Mouse (Mus musculus) intestine, embryonic 15.5 days (tissue): ENCODE measurements around the gene Nup62. TPM values are rescaled to one million over a fixed set of nuclear protein-coding genes. Genes with fewer than 3 reads are reported as not detected.
A peak's percentile ranks its signal among the peaks of the same experiment; 100 is the strongest.

Experiments used
- ATAC-seq: fragments of 200-750 bp; cut with Nextera tagmentation; 2 replicates; pipeline ENCODE4 v1.8.0; 2017; ENCODE audit warnings: moderate TSS enrichment, moderate library complexity
- H3K27ac ChIP-seq: fragments of 300-500 bp; sonication (generic); 2 replicates; pipeline ENCODE4 v1.5.1; 2015; ENCODE audit warnings: mild to moderate bottlenecking, inconsistent platforms
- H3K27me3 ChIP-seq: fragments of 300-500 bp; sonication (generic); replicated peaks from 2 replicates; pipeline ENCODE4 v1.6.1; 2015; ENCODE audit warnings: inconsistent platforms
- H3K36me3 ChIP-seq: fragments of 300-500 bp; sonication (generic); 2 replicates; pipeline ENCODE4 v1.6.1; 2015; ENCODE audit warnings: inconsistent platforms
- H3K4me1 ChIP-seq: fragments of 300-500 bp; sonication (generic); replicated peaks from 2 replicates; pipeline ENCODE4 v1.6.1; 2015; ENCODE audit warnings: inconsistent platforms
- H3K4me2 ChIP-seq: fragments of 300-500 bp; sonication (generic); replicated peaks from 2 replicates; pipeline ENCODE4 v1.6.1; 2015; ENCODE audit warnings: mild to moderate bottlenecking, inconsistent platforms
- H3K4me3 ChIP-seq: fragments of 300-500 bp; sonication (generic); replicated peaks from 2 replicates; pipeline ENCODE4 v1.5.1; 2015; ENCODE audit warnings: inconsistent platforms
- H3K9ac ChIP-seq: fragments of 300-500 bp; sonication (generic); 2 replicates; pipeline ENCODE4 v1.6.1; 2015; ENCODE audit warnings: inconsistent platforms
- H3K9me3 ChIP-seq: fragments of 300-500 bp; sonication (generic); 2 replicates; pipeline ENCODE4 v1.6.1; 2016; ENCODE audit warnings: inconsistent platforms
- WGBS: fragments of 180-500 bp; shearing (Covaris S2); methylation state at CpG from one replicate; pipeline ENCODE4 v1.1.7; 2015; 5-methylcytosine and 5-hydroxymethylcytosine counted together
- polyA plus RNA-seq: library from polyadenylated mRNA; unstranded; fragments of >200 nt; fragmentation: Nextera tagmentation; extraction: Ambion mirVana; gene quantifications from 2 replicates; pipeline ENCODE4 v1.2.1, GENCODE M21; 2015

Gene Nup62
- 87.4 and 89.2 TPM in 2 replicates for polyA plus RNA-seq

DNA sequence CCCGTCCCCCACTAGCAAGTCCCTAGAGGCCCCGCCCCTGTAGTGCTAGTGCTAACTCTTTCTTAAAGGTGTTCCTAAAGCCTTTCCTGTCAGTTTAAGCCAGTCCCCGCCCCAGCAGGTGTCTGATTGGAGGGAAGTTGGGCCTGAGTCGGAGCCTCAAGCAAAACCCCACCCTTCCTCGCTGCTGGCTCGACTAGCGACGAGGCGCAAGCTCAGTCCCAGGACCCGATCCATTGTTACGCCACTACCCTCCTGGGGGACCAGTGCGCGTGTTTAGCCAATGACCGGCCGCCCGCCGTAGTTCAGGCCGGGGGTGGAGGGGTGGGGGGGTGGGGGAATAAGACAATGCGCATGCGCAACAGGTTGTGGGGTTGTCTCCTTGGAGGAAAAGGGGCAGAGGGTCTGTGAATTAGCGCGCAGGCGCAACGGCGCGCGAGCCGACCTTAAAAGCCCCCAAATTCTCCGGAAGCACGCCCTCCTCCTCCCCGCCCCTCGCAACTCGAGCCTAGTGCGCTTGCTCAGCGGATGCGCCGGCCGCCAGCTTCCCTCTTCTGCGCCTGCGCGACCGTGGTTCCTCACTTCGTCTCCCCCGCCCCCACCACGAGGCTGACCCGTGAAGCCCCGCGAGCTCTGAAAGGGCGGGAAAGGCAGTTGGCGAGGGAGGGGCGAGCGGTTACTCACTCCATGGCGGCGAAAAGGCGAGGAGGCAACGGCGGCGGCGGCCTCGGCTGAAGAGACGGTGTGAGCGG lies at the start of gene Nup62, which contains the start of gene Il4i1:
Gene Nup62, plus strand, starts transcription at position 368 of the 749 bp plus-strand sequence.
Gene Il4i1, plus strand, starts transcription at position 667 of the 749 bp plus-strand sequence.
- peak within 1 kb of the TSS; percentile 86 for H3K9ac ChIP-seq
- no peaks in the 10 kb centered on the region for H3K9me3 ChIP-seq
- under 1% methylated on average over 57 of the region's 62 CpGs for WGBS
- H3K4me3 ChIP-seq, result peak within 1 kb of the TSS; percentile 71
- H3K27me3 ChIP-seq, result no peaks in the 10 kb centered on the region
- H3K4me1 ChIP-seq, result peaks cover 34% of the 10 kb centered on the region
- H3K27ac ChIP-seq, result peak within 1 kb of the TSS; percentile 96
- ATAC-seq, result peak; percentile 95
- peak within 1 kb of the TSS; percentile 64 for H3K4me2 ChIP-seq
- H3K36me3 ChIP-seq, result 0 out of 2 replicates have a peak, but pooled peaks cover 5% of the 10 kb centered on the region

GRCm38 (mm10) chr7:44768129-44768528 lies 47.8 kb upstream of the Nup62 start:
- Histone ChIP-seq H3K36me3 (peaks cover 47% of the 10 kb centered on the region), H3K4me1 (no peaks in the 10 kb centered on the region), H3K27ac (no peak overlapping the region), H3K9me3 (no peaks in the 10 kb centered on the region), H3K27me3 (no peaks in the 10 kb centered on the region), H3K4me3 (no peak overlapping the region), H3K4me2 (no peak overlapping the region), H3K9ac (no peak overlapping the region)
- 89% methylated on average over 5 of the region's 5 CpGs for WGBS
- ATAC-seq, result peak; percentile 17; the same call in 1 of the 2 replicates

DNA sequence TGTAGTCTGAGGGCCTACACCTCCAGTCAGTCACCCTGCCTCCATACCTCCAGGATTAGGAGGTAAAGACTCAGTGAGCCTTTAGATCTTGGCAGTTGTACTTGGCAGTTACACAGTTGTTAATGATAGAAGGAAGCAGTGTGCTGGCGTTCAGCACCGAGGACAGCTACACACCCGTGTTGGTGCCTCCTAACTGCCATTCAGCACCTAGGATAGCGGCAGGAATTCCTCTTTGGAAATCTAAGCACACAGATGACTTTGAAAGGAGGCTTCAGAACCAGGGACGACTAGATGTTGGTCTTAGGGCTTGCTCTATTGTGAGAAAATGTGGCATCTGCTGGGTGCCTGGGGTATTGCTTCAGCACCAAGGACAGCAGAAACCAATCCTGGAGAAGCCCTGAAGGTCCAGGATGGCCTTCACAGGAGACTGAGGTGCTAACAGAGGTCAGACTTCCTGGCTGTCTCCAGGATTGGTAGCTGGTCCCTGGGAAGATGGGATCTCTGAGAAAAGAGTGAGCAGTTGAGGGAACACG lies 45.8 kb upstream of the Nup62 start:
- ATAC-seq, result 0 out of 2 replicates have a peak, but pooled peaks have one; percentile 39
- no peak overlapping the region for H3K27ac ChIP-seq
- no peaks in the 10 kb centered on the region for H3K4me1 ChIP-seq
- H3K9ac ChIP-seq, result no peak overlapping the region
- H3K4me2 ChIP-seq, result no peak overlapping the region
- WGBS, result 12% methylated on average over 6 of the region's 6 CpGs
- no peak overlapping the region for H3K4me3 ChIP-seq
- H3K36me3 ChIP-seq, result peaks cover 48% of the 10 kb centered on the region
- H3K9me3 ChIP-seq, result no peaks in the 10 kb centered on the region
- H3K27me3 ChIP-seq, result no peaks in the 10 kb centered on the region

DNA sequence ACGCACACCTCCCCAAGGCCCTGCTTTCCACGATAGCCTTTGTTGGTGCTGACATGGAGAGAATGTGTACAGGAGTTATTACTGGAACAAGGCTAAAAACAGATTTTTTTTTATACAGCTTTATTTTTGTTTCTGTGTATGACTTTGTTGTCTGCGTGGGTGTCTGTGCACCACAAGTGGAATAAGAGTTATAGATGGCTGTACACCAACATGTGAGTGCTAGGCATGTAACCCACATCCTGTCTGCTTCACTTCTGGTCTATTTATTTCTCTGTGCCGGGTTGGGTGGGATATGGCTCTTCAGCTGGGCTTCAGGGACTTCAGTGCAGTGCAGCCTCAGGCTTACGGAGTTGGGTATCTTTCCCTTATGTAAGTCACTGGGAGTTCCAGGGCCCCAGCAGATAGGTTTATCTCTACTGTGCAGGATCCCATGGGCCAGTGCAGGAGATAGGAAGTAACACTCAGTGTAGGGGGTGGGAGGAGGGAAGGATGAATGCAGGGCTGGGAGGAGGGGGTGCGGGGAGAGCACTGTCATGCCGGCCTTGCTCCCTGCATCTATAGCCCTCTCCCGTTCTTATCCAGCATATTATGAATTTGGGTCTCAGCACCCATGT lies 43.2 kb upstream of the Nup62 start:
- H3K4me2 ChIP-seq, result no peak overlapping the region
- WGBS, result 89% methylated on average over 8 of the region's 8 CpGs
- no peaks in the 10 kb centered on the region for H3K4me1 ChIP-seq
- no peaks in the 10 kb centered on the region for H3K9me3 ChIP-seq
- H3K9ac ChIP-seq, result no peak overlapping the region
- peaks cover 41% of the 10 kb centered on the region for H3K36me3 ChIP-seq
- no peaks in the 10 kb centered on the region for H3K27me3 ChIP-seq
- H3K27ac ChIP-seq, result no peak overlapping the region
- H3K4me3 ChIP-seq, result no peak overlapping the region
- no peak for ATAC-seq

DNA sequence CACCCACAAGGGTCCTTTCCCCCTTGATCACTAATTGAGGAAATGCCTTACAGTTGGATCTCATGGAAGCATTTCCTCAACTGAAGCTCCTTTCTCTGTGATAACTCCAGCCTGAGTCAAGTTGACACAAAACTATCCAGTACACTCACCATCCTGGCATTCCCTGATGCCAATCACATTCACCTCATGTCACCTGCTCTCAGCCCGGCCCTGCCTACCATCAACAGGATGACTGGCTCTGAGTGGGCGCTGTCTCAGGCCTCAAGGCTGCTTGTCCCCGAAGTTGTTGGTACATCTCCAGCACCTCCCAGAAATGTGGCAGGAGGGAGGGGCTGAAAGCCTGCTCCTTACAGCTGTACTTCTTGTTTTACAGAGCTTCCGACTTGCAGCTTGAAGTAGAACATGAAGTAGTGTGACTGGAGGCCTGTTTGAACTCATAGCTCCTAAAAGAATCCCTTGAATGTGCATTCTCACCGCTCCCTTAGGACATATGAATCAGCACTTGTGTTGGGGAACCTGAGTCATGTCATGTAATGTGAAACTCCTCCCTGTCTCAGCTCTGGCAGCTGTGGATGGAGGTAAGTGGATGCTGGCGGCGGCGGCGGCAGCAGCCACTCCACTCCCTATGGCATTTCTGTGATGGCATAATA lies 38.9 kb upstream of the Nup62 start:
- Histone ChIP-seq H3K27me3 (no peaks in the 10 kb centered on the region), H3K4me1 (no peaks in the 10 kb centered on the region), H3K4me3 (no peak overlapping the region), H3K36me3 (peaks cover 15% of the 10 kb centered on the region; the same call in 1 of the 2 replicates), H3K4me2 (no peak overlapping the region), H3K27ac (no peak overlapping the region), H3K9ac (no peak overlapping the region), H3K9me3 (no peaks in the 10 kb centered on the region)
- WGBS, result 92% methylated on average over 9 of the region's 9 CpGs
- ATAC-seq, result no peak

DNA sequence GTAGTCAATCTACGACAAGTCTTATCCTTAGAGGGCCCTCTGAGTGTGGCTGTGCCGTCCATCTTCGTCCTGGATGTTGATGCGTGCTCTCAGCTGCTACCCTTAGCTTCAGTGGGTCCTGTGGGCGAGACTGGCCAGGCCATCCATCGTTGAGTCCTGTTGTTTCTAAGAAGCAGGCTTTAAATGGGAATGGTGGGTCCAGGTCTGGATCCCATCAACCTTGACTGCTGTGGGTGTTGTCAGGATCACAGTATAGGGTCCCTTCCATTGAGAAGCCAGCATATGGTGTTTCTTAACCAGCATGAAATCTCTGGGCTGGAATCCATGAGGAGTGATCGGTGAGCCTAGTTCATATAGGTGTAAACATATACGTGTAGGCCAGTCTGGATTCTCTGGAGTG lies 35.8 kb upstream of the Nup62 start:
- no peak for ATAC-seq
- H3K9me3 ChIP-seq, result no peaks in the 10 kb centered on the region
- H3K36me3 ChIP-seq, result peaks cover 9% of the 10 kb centered on the region; the same call in 1 of the 2 replicates
- 83% methylated on average over 8 of the region's 8 CpGs for WGBS
- no peak overlapping the region for H3K4me3 ChIP-seq
- no peak overlapping the region for H3K27ac ChIP-seq
- H3K27me3 ChIP-seq, result no peaks in the 10 kb centered on the region
- no peak overlapping the region for H3K9ac ChIP-seq
- H3K4me1 ChIP-seq, result no peaks in the 10 kb centered on the region
- no peak overlapping the region for H3K4me2 ChIP-seq

DNA sequence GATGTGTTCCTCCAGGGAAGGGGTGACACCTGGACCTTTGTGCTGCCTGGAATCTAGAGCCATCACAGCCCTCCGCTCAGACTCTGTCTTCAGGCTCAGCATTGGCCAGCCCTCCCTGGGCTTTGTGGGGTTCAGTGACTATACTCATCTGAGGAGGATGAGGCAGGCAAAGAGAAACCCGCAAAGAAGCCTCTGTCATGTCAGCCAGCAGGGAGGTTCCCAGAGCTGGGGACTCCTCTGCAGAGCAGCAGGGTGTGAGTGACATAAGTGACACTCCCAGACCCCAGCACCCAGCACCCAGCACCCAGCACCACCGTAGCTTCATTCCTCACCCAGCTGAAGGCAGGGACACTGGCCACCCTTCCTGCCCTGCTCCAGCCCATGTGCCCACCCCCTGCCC lies 26.4 kb upstream of the Nup62 start:
- WGBS, result 74% methylated on average over 3 of the region's 3 CpGs
- H3K9ac ChIP-seq, result no peak overlapping the region
- H3K27me3 ChIP-seq, result no peaks in the 10 kb centered on the region
- H3K36me3 ChIP-seq, result no peaks in the 10 kb centered on the region
- no peaks in the 10 kb centered on the region for H3K4me1 ChIP-seq
- H3K4me2 ChIP-seq, result no peak overlapping the region
- no peak overlapping the region for H3K4me3 ChIP-seq
- H3K27ac ChIP-seq, result no peak overlapping the region
- H3K9me3 ChIP-seq, result no peaks in the 10 kb centered on the region
- no peak for ATAC-seq

DNA sequence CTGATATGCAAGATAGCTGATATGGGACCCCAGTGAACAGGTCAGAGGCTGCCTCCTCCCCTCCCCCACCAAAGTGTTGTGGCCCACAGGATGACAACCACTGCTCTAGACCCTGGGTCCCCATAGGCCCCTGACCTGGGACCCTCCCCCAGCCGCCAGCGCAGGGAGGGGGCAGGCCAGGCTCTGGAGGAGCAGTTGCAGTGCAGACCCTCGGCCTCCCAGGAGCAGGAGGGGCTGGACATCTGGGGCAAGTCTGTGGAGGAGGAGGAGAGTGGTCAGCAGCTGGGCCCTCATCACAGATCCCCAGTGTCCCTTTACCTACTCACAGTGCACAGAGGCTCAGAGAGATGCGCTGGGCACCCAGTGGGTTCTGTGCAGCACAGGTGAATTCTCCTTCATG lies 25.8 kb upstream of the Nup62 start:
- Histone ChIP-seq H3K4me2 (no peak overlapping the region), H3K27ac (no peak overlapping the region), H3K4me1 (no peaks in the 10 kb centered on the region), H3K4me3 (no peak overlapping the region), H3K27me3 (no peaks in the 10 kb centered on the region), H3K9me3 (no peaks in the 10 kb centered on the region), H3K36me3 (no peaks in the 10 kb centered on the region), H3K9ac (no peak overlapping the region)
- ATAC-seq, result no peak
- 66% methylated on average over 4 of the region's 4 CpGs for WGBS

- no peaks in the 10 kb centered on the region for H3K27me3 ChIP-seq
- H3K4me3 ChIP-seq, result no peak overlapping the region
- WGBS, result 89% methylated on average over 6 of the region's 6 CpGs
- no peak for ATAC-seq
- no peaks in the 10 kb centered on the region for H3K9me3 ChIP-seq
- H3K27ac ChIP-seq, result no peak overlapping the region
- H3K36me3 ChIP-seq, result no peaks in the 10 kb centered on the region
- H3K4me2 ChIP-seq, result no peak overlapping the region
- H3K4me1 ChIP-seq, result no peaks in the 10 kb centered on the region
- no peak overlapping the region for H3K9ac ChIP-seq
These were observed 23.1 kb upstream of the Nup62 start for GRCm38 (mm10) chr7:44792781-44793180.

DNA sequence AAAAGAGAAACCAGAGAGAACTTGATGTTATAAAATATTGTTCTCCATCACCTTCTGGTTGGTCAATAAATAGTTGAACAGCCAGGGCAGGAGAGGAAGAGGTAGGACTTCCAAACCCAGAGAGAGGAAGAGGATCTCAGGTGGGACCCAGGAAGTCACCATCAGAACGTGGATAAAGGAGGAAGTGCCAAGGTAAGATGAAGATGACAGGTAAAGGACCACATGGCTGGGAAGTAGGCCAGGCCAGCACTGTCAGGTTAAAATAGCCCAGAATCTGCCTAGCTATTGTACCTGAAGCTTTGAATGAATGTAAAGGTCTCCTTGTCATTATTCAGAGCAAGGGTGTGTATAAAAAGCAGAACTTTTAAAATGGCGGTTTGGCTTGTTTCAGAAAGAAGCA lies 7.0 kb upstream of the Nup62 start:
- no peak overlapping the region for H3K4me2 ChIP-seq
- H3K27me3 ChIP-seq, result no peaks in the 10 kb centered on the region
- 0 out of 2 replicates have a peak, but pooled peaks cover 7% of the 10 kb centered on the region for H3K36me3 ChIP-seq
- H3K9me3 ChIP-seq, result no peaks in the 10 kb centered on the region
- H3K27ac ChIP-seq, result no peak overlapping the region
- 82% methylated on average over 2 of the region's 2 CpGs for WGBS
- no peak for ATAC-seq
- H3K4me3 ChIP-seq, result no peak overlapping the region
- H3K4me1 ChIP-seq, result no peaks in the 10 kb centered on the region
- no peak overlapping the region for H3K9ac ChIP-seq

- Histone ChIP-seq H3K9ac (no peak overlapping the region), H3K27me3 (no peaks in the 10 kb centered on the region), H3K27ac (no peak overlapping the region), H3K4me2 (no peak overlapping the region), H3K36me3 (0 out of 2 replicates have a peak, but pooled peaks cover 7% of the 10 kb centered on the region), H3K4me1 (no peaks in the 10 kb centered on the region), H3K4me3 (no peak overlapping the region), H3K9me3 (no peaks in the 10 kb centered on the region)
- no peak for ATAC-seq
- WGBS, result 82% methylated on average over 3 of the region's 3 CpGs
These were observed 6.4 kb upstream of the Nup62 start for GRCm38 (mm10) chr7:44809466-44809865.

DNA sequence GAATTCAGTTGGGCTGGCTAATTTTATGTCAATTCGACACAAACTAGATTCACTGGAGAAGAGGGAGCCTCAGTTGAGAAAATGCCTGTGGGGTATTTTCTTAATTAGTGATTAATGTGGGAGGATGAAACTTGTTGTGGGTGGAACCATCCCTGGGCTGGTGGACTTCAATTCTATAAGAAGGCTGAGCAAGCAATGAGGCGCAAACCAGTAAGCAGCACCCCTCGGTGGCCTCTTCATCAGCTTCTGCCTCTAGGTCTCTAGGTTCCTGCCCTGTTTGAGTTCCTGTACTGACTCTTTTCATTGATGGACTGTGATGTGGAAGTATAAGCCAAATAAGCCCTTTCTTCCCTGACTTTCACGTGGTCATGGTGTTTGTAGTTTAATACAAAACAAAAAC lies 5.5 kb upstream of the Nup62 start:
- no peaks in the 10 kb centered on the region for H3K27me3 ChIP-seq
- 78% methylated on average over 4 of the region's 4 CpGs for WGBS
- H3K4me2 ChIP-seq, result no peak overlapping the region
- H3K27ac ChIP-seq, result no peak overlapping the region
- peaks cover 6% of the 10 kb centered on the region for H3K4me1 ChIP-seq
- H3K4me3 ChIP-seq, result no peak overlapping the region
- H3K9ac ChIP-seq, result no peak overlapping the region
- no peaks in the 10 kb centered on the region for H3K9me3 ChIP-seq
- H3K36me3 ChIP-seq, result 0 out of 2 replicates have a peak, but pooled peaks cover 7% of the 10 kb centered on the region
- no peak for ATAC-seq
